Comparison of ENCODE assay signal across 11 mouse cellular contexts in genomic region chr4:62684351-62684750, GRCm38 (mm10).
DNase-seq lines count a peak whose midpoint lies in the region; ATAC-seq and TF ChIP-seq lines count a peak whose summit lies in the region.
"Had no signal": no experiment of that assay in that cellular context is flagged by ENCODE, and none has a peak within 500 bp of the region (broad histone marks: within the 10 kb centered on the region; RNA-seq: fewer than 3 reads in every experiment).

No protein-coding gene starts in this region.

- H3K4me1 ChIP-seq in heart, postnatal 0 days (ENCODE audit: control insufficient read depth, insufficient read depth) = peaks cover 3% of the 10 kb centered on the region; the same call in 1 of the 2 replicates
- peaks cover 12% of the 10 kb centered on the region for H3K4me1 ChIP-seq in heart, adult 2 months (ENCODE audit: control insufficient read depth, insufficient read depth, low read length)
- H3K4me1 ChIP-seq in lung, postnatal 0 days (ENCODE audit: insufficient read depth, low read depth, low read length) = peaks cover 5% of the 10 kb centered on the region; the same call in 1 of the 2 replicates

- TF ChIP-seq POLR2A in heart, adult 2 months (IDR thresholded peaks at IDR 0.05; ENCODE audit: insufficient read depth, low read depth, low read length) = no peak

- no peak for TF ChIP-seq EP300 in heart, postnatal 0 days (IDR thresholded peaks at IDR 0.05; ENCODE audit: low read depth)
- TF ChIP-seq EP300 in heart, adult 2 months (IDR thresholded peaks at IDR 0.05; ENCODE audit: insufficient read depth, low read depth, low read length) = no peak
- TF ChIP-seq EP300 in lung, postnatal 0 days (IDR thresholded peaks at IDR 0.05) = no peak

- 71% methylated on average over 3 of the region's 3 CpGs for WGBS in heart, postnatal 0 days
- 63% methylated on average over 3 of the region's 3 CpGs for WGBS in heart, adult 2 months
- 68% methylated on average over 3 of the region's 3 CpGs for WGBS in lung, postnatal 0 days

- H3K4me3 ChIP-seq in heart, postnatal 0 days (ENCODE audit: low read depth, low read length) = no peak overlapping the region
- no peak overlapping the region for H3K4me3 ChIP-seq in heart, adult 2 months
- no peak overlapping the region for H3K4me3 ChIP-seq in lung, postnatal 0 days (ENCODE audit: low read depth, low read length)
- H3K4me3 ChIP-seq: forebrain, embryonic 12.5 days; limb, embryonic 15.5 days; megakaryocyte, embryonic 14.5 days had no signal

- in situ Hi-C loops in Patski (cut with MboI; ENCODE audit: low pct_unique_long_range_greater_than_20kb) = no loop called here

- H3K36me3 ChIP-seq in heart, postnatal 0 days (replicated peaks; ENCODE audit: control insufficient read depth, insufficient read depth, low read length) = peaks cover 17% of the 10 kb centered on the region; the same call in 1 of the 2 replicates
- no peaks in the 10 kb centered on the region for H3K36me3 ChIP-seq in heart, adult 2 months (ENCODE audit: control insufficient read depth, insufficient read depth, low read length)
- no peaks in the 10 kb centered on the region for H3K36me3 ChIP-seq in lung, postnatal 0 days (ENCODE audit: insufficient read depth, low read length)

- intact Hi-C loops in heart, adult 2 months (cut with DNase I) = no loop called here

- H3K4me2 ChIP-seq in heart, postnatal 0 days (ENCODE audit: low read depth, low read length) = no peak overlapping the region
- no peak overlapping the region for H3K4me2 ChIP-seq in lung, postnatal 0 days (replicated peaks; ENCODE audit: low read depth, low read length)
- H3K4me2 ChIP-seq: forebrain, embryonic 12.5 days; limb, embryonic 15.5 days had no signal

- no peak overlapping the region for H3K9ac ChIP-seq in heart, postnatal 0 days (replicated peaks; ENCODE audit: low read depth, low read length)
- H3K9ac ChIP-seq in heart, adult 2 months (ENCODE audit: low read depth, low read length) = no peak overlapping the region
- no peak overlapping the region for H3K9ac ChIP-seq in lung, postnatal 0 days (replicated peaks; ENCODE audit: low read depth)
- H3K9ac ChIP-seq: forebrain, embryonic 12.5 days; limb, embryonic 15.5 days had no signal

- H3K9me3 ChIP-seq in heart, postnatal 0 days (replicated peaks; ENCODE audit: control insufficient read depth, low read length) = no peaks in the 10 kb centered on the region
- H3K9me3 ChIP-seq in lung, postnatal 0 days (ENCODE audit: low read length) = no peaks in the 10 kb centered on the region
- H3K9me3 ChIP-seq: forebrain, embryonic 12.5 days; limb, embryonic 15.5 days; megakaryocyte, embryonic 14.5 days had no signal

- peak; percentile 79 for DNase-seq in heart, postnatal 0 days (ENCODE audit: low spot score)
- DNase-seq in heart, adult 2 months = no peak
- peak; percentile 17 for DNase-seq in Patski (ENCODE audit: low read depth, low spot score)
- peak; percentile 83 for DNase-seq in heart, postnatal 4 days
- DNase-seq in lung, postnatal 0 days (ENCODE audit: low spot score) = peak; percentile 87
- DNase-seq in layer of hippocampus, adult 8-10 months (ENCODE audit: low spot score in 2 of 2) = no peak
- no peak for DNase-seq in spleen, adult 18-20 months

- H3K27me3 ChIP-seq in heart, postnatal 0 days (ENCODE audit: control insufficient read depth, insufficient read depth, low read length) = no peaks in the 10 kb centered on the region
- H3K27me3 ChIP-seq in heart, adult 2 months (ENCODE audit: control insufficient read depth, insufficient read depth, low read length) = no peaks in the 10 kb centered on the region
- H3K27me3 ChIP-seq in Patski = no peaks in the 10 kb centered on the region
- no peaks in the 10 kb centered on the region for H3K27me3 ChIP-seq in lung, postnatal 0 days (replicated peaks; ENCODE audit: insufficient read depth, low read length)
- H3K27me3 ChIP-seq: forebrain, embryonic 12.5 days; limb, embryonic 15.5 days had no signal

- peak; percentile 82 for ATAC-seq in heart, postnatal 0 days (ENCODE audit: insufficient read depth, low read depth)
- ATAC-seq in Patski = no peak
- ATAC-seq in lung, postnatal 0 days = peak; percentile 82
- ATAC-seq: intestine, embryonic 16.5 days had no signal

- H3K27ac ChIP-seq in heart, postnatal 0 days (ENCODE audit: low read depth) = 0 out of 2 replicates have a peak overlapping the region, but pooled peaks have one; percentile 18
- no peak overlapping the region for H3K27ac ChIP-seq in heart, adult 2 months
- no peak overlapping the region for H3K27ac ChIP-seq in lung, postnatal 0 days (ENCODE audit: low read length)
- H3K27ac ChIP-seq: forebrain, embryonic 12.5 days; limb, embryonic 15.5 days had no signal

- TF ChIP-seq CTCF in heart, postnatal 0 days (IDR thresholded peaks at IDR 0.05; ENCODE audit: low read depth) = no peak
- TF ChIP-seq CTCF in heart, adult 2 months (IDR thresholded peaks at IDR 0.05) = no peak
- TF ChIP-seq CTCF in Patski (IDR thresholded peaks at IDR 0.05) = no peak
- no peak for TF ChIP-seq CTCF in lung, postnatal 0 days (IDR thresholded peaks at IDR 0.05)

- H3K79me2 ChIP-seq in heart, adult 2 months (replicated peaks; ENCODE audit: control insufficient read depth, insufficient read depth, low read length) = no peaks in the 10 kb centered on the region; the same call in 1 of the 2 replicates

- POLR2A ChIA-PET in Patski (lab: Charles Lee) = no interaction called here

- CTCF ChIA-PET in Patski (lab: Charles Lee) = interaction anchor here (0.6 kb wide), 1 partner anchor 13 kb away, joined by 3 read pairs; no protein-coding TSS in a partner anchor

Comparison
In these comparisons a context has a peak if more than half of its experiments do, and no peak if none do; other contexts are left out.
1. DNase-seq: peak in heart, postnatal 0 days (single experiment), Patski (single experiment), heart, postnatal 4 days (single experiment) and lung, postnatal 0 days (single experiment); none in heart, adult 2 months (0 of 2), layer of hippocampus, adult 8-10 months (0 of 2) and spleen, adult 18-20 months (0 of 2).